Mouse (Mus musculus) layer of hippocampus, adult 18-20 months (tissue): ENCODE measurements around the gene Man2b2. TPM values are rescaled to one million over a fixed set of nuclear protein-coding genes. Genes with fewer than 3 reads are reported as not detected.

ENCODE experiments used
- DNase-seq, 2 experiments: peaks; one replicate each; pipeline ENCODE4 v3.0.0; 2022; ENCODE audit warnings: low spot score in 2 of 2
- long read RNA-seq: library from polyadenylated mRNA; stranded (forward); transcript quantifications from one replicate; pipeline ENCODE4 v2.0.0, GENCODE M21; 2021
- total RNA-seq, 2 experiments: library from RNA; stranded (reverse); gene quantifications; 2 replicates each; pipeline ENCODE4 v1.2.3; 2021

Gene Man2b2
- 10 to 100 TPM; 28.9 to 31.0 TPM for total RNA-seq
- long read RNA-seq, transcript Man2b2-201 (19 exons, 3,330 nt), result major isoform, 21 of 27 reads
- long read RNA-seq, partial matches to known transcripts, result 3 of 27 reads
- long read RNA-seq, other reads (novel, unspliced or antisense), result 3 of 27 reads

GRCm38 (mm10) chr5:36829913-36830879, at the start of gene Man2b2:
TSS of gene Man2b2 (minus strand) at chr5:36830653.
- peak; percentile 80 to 93 for DNase-seq

DNA sequence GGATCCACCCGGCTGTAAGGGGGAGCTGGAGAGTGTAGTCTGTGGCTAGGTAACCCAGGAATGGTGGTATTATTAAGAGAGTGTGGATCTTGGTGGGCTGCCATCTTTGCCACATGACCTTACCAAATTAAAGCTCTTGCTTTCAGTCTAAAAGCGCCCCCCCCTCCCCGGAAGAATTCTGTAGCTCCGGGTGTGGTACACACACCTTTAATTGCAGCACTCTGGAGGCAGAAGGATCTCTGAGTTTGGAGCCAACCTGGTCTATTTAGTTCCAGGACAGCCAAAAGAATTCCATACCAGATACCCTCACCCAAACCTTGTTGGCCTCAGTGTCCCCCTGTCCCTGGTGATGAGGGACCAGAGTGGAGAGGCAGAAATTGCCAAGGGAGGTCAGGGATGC, 48.3 kb upstream of the Man2b2 start:
- DNase-seq, result no peak

GRCm38 (mm10) chr5:36877641-36878040, 47.2 kb upstream of the Man2b2 start:
- DNase-seq, result no peak

DNA sequence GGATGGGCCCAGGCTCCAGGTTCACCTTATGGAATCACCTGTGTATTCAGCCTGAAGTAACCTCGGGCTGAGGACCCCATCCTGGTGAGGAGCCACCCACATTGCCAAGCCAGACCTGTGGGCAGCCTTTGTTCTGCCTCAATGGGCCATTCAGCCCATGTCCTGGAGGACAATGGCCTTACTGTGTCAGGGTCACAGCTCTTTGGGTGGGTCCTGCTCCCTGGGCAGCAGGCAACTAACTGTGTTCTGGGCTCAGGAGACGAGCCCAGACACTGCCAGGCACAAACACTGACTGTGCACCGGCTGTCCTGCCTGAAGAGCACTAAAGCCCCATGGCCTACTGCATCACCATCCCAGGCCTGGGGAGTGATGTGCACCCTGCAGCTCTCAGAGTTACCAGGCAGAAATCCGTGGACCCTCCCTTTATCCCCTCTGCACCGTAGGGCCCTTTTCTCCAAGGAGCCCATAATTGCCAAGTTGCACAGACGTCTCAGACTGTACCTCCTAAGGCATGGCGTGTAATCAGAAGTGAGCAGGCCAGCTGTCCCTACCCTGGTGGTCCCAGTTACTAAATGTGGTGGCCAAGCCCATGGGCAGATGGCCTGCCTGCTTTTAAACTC, 46.4 kb upstream of the Man2b2 start:
- DNase-seq, result no peak

GRCm38 (mm10) chr5:36875956-36876355, 45.5 kb upstream of the Man2b2 start:
- no peak for DNase-seq

DNA sequence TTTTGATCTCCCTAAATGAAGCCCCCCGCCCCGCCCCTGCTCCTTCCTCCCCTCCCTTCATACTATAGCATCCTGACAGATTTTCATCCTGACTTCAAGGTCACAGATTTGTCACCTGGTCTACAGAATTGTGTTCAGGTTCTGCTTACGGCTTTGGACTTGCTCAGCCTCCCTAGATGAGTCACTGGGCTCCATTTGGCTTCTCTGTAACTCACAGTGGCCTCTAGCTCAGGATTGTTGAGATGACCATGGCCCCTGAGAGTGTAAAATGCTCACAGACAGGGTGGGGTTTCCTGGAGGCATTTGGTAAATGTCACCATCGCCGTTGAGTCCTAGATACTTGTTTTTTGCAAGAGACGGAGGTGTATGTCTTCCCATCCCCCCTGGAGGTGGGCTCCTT, 40.5 kb upstream of the Man2b2 start:
- DNase-seq, result no peak

GRCm38 (mm10) chr5:36869578-36870236, 39.3 kb upstream of the Man2b2 start:
- DNase-seq, result peak; percentile 68 to 82

DNA sequence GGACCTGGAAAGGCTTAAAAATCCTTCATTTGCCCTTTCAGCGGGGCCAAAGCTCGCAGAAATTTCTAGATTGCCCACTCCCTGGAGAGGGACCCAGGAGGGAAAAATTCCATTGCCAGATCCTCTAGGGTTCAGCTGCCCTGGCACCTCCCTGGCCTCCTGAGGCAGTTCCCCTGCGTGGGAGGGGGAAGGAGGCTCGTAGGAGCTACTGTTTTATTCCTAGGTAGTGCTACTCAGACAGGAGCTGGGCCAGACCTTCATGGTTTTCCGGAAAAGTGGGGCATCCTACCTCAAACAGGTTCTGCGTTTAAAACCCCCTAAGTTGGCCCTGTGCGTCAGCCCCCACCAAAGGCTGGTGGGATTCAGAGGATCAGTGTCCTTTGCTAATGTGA, 38.7 kb upstream of the Man2b2 start:
- no peak for DNase-seq

DNA sequence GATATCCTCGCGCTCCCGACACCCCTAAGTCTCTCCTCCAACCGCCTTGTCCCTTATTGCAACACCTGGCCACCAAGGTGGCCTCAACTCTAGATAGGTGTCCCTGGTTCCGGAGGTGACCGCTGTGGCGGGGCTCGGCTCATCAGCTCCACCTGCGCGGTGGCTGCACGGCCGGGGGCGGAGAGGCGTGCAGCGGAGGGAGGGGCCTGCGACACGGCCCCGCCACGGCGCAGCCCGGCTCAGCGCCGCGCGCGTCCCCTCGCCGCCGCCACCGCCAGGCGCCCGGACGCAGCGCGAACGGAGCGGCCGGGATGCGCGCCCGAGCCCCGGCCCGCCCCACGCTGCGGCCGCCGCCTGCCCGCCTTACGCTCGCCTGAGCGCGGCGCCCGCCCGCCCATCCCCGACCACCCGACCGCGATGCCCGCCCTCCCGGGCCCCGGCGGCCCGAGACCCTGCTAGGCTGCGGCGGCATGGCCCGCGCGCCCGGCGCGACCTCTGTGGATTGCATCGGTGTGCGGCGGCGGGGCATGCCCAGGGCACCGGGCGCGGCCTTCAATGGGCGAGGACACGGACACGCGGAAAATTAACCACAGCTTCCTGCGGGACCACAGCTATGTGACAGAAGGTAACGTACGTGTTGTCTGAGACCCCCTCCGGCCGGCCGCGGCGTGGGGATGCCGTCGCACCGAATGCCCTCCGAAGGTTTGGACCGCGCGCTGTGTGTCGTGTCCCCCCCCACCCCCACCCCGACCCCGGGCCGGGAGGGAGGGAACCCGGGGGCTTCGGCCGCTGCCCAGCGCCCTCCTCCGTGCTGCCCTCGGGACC, 38.0 kb upstream of the Man2b2 start, which contains the start of gene Ppp2r2c:
TSS of gene Ppp2r2c (plus strand) at position 248 of the 825 bp plus-strand sequence.
- peak in 1 of 2 experiments; percentile 56 for DNase-seq

DNA sequence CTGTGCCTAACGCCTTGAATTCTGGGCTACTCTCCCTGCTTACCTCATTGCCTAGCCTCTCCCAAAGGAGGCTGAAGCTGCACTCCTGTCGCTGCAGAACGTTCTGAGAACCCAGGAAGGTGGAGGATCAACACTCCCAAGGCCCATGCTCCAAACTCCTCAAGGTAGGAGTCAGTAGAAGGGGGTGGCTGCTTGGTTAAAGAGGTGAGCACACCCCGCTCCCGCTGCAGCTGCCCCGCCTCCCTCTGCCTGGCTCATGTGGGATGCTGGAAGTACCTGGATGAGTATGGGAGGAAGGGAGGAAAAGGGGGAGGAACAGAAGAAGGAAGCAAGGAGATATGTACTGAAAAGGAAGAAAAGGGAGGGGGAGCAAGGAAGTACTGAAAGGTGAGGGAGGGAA, 37.1 kb upstream of the Man2b2 start:
- no peak for DNase-seq

- DNase-seq, result no peak
These were observed 36.3 kb upstream of the Man2b2 start for GRCm38 (mm10) chr5:36866701-36867250.

DNA sequence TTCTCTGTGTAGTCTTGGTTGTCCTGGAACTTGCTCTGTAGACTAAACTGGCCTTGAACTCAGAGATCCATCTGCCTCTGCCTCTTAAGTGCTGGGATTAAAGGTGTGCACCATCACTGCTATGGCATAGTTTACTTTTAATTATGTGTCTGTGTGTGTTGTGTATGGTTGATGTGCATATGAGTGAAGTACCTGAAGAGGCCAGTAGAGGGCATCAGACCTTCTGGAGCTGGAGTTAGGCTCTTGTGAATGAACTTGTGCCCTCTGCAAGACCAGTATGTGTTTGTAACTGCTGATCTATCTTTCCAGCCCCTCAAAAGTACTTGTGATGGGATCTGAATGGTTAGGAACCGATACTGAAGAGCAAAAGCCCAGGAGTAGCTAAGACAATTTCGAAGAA, 30.6 kb upstream of the Man2b2 start:
- DNase-seq, result no peak

GRCm38 (mm10) chr5:36857546-36857945, 27.1 kb upstream of the Man2b2 start:
- no peak for DNase-seq

DNA sequence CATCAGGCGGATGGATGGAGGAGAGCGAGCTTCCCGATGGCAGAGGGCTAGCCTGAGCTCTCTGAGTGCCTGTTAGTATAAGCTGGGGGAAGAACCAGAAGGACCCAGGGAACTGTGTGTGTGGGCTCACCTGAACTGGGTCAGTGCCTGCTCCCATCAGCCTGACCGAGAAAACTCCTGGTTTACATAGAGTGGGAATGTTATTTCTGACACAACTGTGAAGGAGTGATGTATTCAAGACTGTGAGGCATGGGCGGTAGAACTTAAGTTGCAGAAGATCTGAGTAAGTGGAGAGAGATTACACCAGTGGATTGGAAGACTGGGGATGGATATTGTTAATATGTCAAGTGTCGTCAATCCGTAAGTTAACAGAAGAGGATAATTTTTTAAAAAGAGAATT, 26.1 kb upstream of the Man2b2 start:
- no peak for DNase-seq

- no peak for DNase-seq
These were observed 24.7 kb upstream of the Man2b2 start for GRCm38 (mm10) chr5:36855180-36855579.

DNA sequence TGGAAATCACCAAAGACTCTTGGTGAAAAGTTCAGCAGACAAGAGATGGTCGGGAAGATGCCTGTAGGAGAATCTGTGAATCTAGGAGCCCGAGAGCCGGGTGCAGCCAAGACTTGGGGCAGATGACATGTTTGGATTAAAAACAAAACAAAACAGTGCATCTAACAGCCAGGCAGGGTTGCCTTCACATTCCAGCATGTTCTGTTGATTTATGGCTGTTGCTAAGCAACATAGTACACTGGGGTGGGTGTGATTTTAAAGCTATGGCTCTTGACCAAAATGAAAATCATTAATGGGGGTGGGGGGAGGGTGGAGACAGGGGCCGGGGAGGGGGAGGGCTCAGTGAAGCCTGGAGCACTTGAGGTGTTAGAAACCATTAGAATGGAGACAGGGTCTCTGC, 21.1 kb upstream of the Man2b2 start:
- DNase-seq, result peak in 1 of 2 experiments; percentile 49

DNA sequence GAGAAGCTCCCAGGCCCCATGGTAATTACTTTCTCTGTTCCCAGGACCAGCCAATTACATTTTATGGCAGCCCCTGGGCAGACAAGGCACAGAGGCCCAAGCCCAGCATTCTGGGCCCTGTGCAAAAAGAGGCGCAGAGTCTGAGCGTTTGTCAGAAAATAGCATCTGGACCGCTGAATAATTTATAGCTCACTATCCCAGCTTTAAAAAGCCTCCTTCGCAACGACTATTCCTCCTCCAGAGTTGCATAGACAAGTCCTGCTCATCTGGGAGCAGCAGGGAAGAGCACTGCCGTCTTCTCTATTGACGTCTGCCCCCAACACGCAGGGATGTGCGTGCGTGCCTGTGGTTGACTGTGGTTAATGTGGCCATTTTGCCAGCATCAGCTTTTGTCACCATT, 14.0 kb upstream of the Man2b2 start:
- DNase-seq, result no peak

DNA sequence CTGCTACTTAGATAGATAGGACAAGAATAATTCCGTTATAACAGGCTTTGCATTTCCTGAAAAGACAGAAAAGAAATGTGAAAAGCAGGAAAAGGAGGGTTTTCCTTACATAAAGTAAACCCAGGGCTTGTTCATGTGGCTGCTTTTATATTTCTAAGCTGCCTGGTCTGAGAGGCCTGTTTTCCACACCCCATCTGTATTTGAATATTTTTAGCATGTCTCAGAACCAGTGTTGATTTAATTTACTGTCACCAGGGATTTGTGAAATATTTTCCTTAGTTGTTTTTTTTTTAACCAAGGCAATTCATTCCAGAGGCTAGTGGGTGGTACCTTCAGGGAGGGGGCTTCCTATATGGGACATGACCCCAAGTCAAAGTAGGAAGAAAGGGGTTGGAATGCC, 11.2 kb upstream of the Man2b2 start:
- DNase-seq, result no peak

GRCm38 (mm10) chr5:36840092-36840491, 9.6 kb upstream of the Man2b2 start:
- DNase-seq, result no peak

- no peak for DNase-seq
These were observed 9.1 kb upstream of the Man2b2 start for GRCm38 (mm10) chr5:36839602-36840001.
